Mouse (Mus musculus): ENCODE results near the gene Mettl27.

GRCm38 (mm10) chr5:134985633-134986297 is 53.6 kb downstream of the Mettl27 start, which contains the start of gene Cldn3:
- no peak for TF ChIP-seq CTCF (IDR thresholded peaks at IDR 0.05; ENCODE audit: low read depth)
- TF ChIP-seq EP300 (IDR thresholded peaks at IDR 0.05; ENCODE audit: low read depth): no peak

Data from heart, postnatal 0 days (tissue).